Mouse (Mus musculus): ENCODE measurements around the gene Dusp16. TPM values are rescaled to one million over a fixed set of nuclear protein-coding genes. Genes with fewer than 3 reads are reported as not detected.
A peak's percentile ranks its signal among the peaks of the same experiment; 100 is the strongest.

Gene Dusp16
- polyA plus RNA-seq, 1 experiment from 2014 or later = 8.5 TPM

DNA sequence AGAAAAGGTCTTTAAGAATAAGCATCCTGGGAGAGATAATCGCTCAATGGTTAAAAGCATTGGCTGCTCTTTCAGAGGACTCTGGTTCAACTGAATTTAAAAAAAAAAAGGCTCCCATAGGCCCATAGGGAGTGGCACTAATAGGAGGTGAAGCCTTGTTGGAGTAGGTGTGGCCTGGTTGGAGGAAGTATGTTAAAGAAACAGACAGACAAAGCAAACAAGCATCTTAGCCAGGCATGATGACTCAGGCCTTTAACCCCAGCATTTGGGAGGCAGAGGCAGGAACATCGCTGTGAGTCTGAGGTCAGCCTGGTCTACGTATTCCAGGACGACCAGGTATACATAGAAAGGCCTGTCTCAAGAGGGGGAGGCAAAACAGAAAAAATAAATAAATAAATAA, 39.0 kb downstream of the Dusp16 start:
- no peak for ATAC-seq (replicated peaks)
- no peak overlapping the region for H3K9ac ChIP-seq (replicated peaks)
- no peak overlapping the region for H3K4me3 ChIP-seq
- 95% methylated on average over 4 of the region's 4 CpGs for WGBS
- H3K9me3 ChIP-seq = no peaks in the 10 kb centered on the region
- H3K27ac ChIP-seq (replicated peaks) = no peak overlapping the region
- no peaks in the 10 kb centered on the region for H3K4me1 ChIP-seq
- no peaks in the 10 kb centered on the region for H3K36me3 ChIP-seq
- no peak overlapping the region for H3K4me2 ChIP-seq (replicated peaks)
- no peaks in the 10 kb centered on the region for H3K27me3 ChIP-seq

DNA sequence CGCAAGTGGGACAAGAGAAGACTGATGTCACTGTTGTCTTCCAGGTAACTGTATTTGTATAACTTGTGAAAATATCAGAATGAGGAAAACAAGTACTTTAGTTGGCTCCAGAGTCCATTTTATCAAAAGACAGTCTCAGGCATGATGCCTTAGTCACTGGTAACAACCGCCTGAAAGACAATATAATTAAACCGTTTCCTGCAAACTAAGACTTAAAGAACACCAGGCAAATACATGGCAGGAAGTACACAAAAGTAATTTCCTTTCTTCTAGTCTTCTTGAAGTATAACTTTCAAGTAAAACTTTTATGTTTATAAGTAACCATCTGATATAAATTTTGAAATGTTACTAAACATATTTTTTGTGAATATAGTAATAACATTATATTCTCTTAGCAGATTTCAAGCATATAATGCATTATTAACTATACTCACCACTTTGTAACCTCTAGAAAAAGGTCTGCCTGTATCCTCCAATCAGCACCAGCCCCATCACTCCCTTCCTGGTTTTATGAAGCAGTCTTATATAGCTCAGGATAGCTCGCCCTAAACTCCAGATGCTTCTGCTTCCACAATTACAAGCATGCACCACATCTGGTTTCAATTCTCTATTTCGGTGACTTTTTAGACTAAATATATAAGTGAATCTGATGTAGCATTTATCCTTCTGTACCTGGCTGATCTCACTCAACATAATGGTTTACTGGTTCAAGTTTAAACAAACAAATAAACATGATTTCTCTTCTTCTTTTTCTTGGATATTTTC, 40.4 kb downstream of the Dusp16 start:
- Histone ChIP-seq H3K4me1 (no peaks in the 10 kb centered on the region), H3K36me3 (no peaks in the 10 kb centered on the region), H3K4me3 (no peak overlapping the region), H3K4me2 (replicated peaks) (no peak overlapping the region), H3K27ac (replicated peaks) (no peak overlapping the region), H3K9me3 (no peaks in the 10 kb centered on the region), H3K9ac (replicated peaks) (no peak overlapping the region), H3K27me3 (no peaks in the 10 kb centered on the region)
- ATAC-seq (replicated peaks) = no peak
- 92% methylated on average over 5 of the region's 5 CpGs for WGBS

DNA sequence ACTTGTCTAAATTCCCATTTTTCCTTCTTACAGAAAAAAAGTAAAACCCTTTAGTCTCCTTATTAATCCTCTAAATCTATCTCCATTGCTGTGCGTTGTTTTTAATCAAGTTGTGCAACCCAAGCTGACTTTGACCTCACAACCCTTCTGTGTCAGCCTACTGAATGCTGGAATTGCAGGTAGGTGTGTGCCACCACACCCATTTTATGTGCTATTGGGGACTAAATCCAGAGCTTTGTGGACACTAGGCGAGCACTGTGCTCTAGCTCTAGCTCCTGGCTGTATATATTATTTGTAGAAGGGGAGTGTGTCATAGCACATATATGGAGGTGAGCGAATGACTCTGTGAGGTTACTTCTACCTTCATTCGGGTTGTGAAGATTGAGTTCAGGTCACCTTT, 41.3 kb downstream of the Dusp16 start:
- H3K27me3 ChIP-seq = no peaks in the 10 kb centered on the region
- no peak for ATAC-seq (replicated peaks)
- no peaks in the 10 kb centered on the region; the same call in 1 of the 2 replicates for H3K36me3 ChIP-seq
- H3K4me2 ChIP-seq (replicated peaks) = no peak overlapping the region
- H3K4me1 ChIP-seq = no peaks in the 10 kb centered on the region
- no peaks in the 10 kb centered on the region for H3K9me3 ChIP-seq
- WGBS = 95% methylated on average over 4 of the region's 4 CpGs
- no peak overlapping the region for H3K9ac ChIP-seq (replicated peaks)
- H3K4me3 ChIP-seq = no peak overlapping the region
- no peak overlapping the region for H3K27ac ChIP-seq (replicated peaks)

DNA sequence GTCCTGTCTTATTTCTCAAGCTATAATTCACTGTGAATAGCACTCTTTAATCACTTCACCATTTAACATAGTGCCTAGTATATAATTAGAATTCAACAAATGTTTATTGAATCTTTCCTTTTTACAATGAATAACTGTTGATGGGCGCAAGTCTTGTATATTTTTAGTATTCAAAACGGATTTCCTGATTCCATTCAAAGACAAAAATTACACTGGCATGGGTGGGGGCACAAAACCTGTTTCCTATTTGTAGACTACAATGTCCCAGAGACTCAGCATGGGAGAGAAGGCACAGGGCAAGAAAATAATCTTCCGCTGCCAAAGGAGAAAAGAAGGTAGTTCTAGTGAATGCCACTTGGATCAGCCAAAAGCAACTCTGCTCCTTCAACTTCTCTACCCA, 44.3 kb downstream of the Dusp16 start:
- H3K9ac ChIP-seq (replicated peaks) = no peak overlapping the region
- H3K4me2 ChIP-seq (replicated peaks) = no peak overlapping the region
- no peaks in the 10 kb centered on the region for H3K4me1 ChIP-seq
- H3K36me3 ChIP-seq = no peaks in the 10 kb centered on the region; the same call in 1 of the 2 replicates
- H3K27ac ChIP-seq (replicated peaks) = no peak overlapping the region
- ATAC-seq (replicated peaks) = no peak
- 87% methylated on average over 3 of the region's 3 CpGs for WGBS
- H3K27me3 ChIP-seq = no peaks in the 10 kb centered on the region
- no peak overlapping the region for H3K4me3 ChIP-seq
- no peaks in the 10 kb centered on the region for H3K9me3 ChIP-seq

DNA sequence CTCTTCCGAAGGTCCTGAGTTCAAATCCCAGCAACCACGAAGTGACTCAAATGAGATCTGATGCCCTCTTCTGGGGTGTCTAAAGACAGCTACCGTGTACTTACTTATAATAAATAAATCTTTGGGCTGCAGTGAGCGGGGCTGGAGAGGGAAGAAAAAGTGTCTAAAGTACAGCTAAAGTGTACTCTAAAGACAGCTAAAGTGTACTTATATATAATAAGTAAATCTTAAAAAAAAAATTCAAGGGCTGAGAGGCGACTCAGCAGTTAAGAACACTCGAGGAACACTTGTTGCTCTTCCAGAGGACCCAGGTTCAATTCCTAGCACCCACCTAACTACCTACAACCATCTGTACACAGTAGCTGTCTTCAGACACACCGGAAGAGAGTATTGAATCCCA, 46.5 kb downstream of the Dusp16 start:
- no peak for ATAC-seq (replicated peaks)
- H3K27ac ChIP-seq (replicated peaks) = no peak overlapping the region
- H3K9me3 ChIP-seq = no peaks in the 10 kb centered on the region
- no peaks in the 10 kb centered on the region for H3K27me3 ChIP-seq
- 97% methylated on average over 7 of the region's 7 CpGs for WGBS
- no peak overlapping the region for H3K4me2 ChIP-seq (replicated peaks)
- no peaks in the 10 kb centered on the region; the same call in 1 of the 2 replicates for H3K36me3 ChIP-seq
- H3K4me3 ChIP-seq = no peak overlapping the region
- H3K9ac ChIP-seq (replicated peaks) = no peak overlapping the region
- H3K4me1 ChIP-seq = no peaks in the 10 kb centered on the region

DNA sequence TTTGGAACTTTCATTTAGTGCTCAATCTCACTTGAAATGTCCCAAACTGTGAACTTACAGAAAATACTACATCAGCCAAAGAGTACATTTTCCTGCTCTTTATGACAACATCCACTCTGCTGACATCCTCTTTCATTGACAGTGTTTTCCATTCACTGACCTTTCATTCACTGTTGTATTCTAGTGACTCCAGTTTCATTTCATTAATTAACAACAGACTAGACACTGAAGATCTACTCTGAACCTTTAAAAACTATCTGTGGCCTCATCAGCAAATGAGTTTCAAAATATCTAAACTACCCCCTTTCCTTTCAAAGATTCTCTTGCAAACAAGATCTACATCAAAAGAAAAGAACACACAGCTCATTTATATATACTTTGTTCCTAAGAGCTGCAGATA, 48.9 kb downstream of the Dusp16 start:
- ATAC-seq (replicated peaks) = no peak

DNA sequence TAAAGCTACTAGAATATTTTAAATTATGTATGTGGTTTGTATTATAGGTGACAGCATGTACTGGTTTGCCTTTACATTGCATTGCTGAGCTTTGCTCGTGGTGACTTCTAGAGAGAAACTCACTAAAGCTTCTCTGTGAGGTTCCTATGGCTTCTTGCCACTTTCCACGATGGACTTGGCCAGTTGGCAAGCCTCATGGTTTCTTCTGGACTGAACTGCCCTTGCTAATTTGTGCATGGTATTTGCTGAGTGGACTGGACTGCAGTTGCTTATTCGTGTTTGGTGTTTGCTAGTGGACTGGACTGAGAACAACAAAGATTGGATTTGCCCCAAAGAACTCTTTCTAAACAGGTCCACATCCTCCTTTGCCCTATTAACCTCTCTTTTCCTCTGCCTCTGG, 55.6 kb downstream of the Dusp16 start:
- no peaks in the 10 kb centered on the region for H3K27me3 ChIP-seq
- 88% methylated on average over 3 of the region's 3 CpGs for WGBS
- H3K27ac ChIP-seq (replicated peaks) = no peak overlapping the region
- H3K4me3 ChIP-seq = no peak overlapping the region
- ATAC-seq (replicated peaks) = no peak
- no peaks in the 10 kb centered on the region for H3K9me3 ChIP-seq
- peaks cover 4% of the 10 kb centered on the region; the same call in 1 of the 2 replicates for H3K36me3 ChIP-seq
- no peaks in the 10 kb centered on the region for H3K4me1 ChIP-seq
- H3K4me2 ChIP-seq (replicated peaks) = no peak overlapping the region
- H3K9ac ChIP-seq (replicated peaks) = no peak overlapping the region

More for the DNA sequence above, 48.9 kb downstream of the Dusp16 start:
- peaks cover 3% of the 10 kb centered on the region for H3K36me3 ChIP-seq
- H3K4me2 ChIP-seq (replicated peaks) = no peak overlapping the region
- H3K27ac ChIP-seq (replicated peaks) = no peak overlapping the region
- no peaks in the 10 kb centered on the region for H3K27me3 ChIP-seq
- H3K9ac ChIP-seq (replicated peaks) = no peak overlapping the region
- no peaks in the 10 kb centered on the region for H3K9me3 ChIP-seq
- no peak overlapping the region for H3K4me3 ChIP-seq
- no peaks in the 10 kb centered on the region for H3K4me1 ChIP-seq

DNA sequence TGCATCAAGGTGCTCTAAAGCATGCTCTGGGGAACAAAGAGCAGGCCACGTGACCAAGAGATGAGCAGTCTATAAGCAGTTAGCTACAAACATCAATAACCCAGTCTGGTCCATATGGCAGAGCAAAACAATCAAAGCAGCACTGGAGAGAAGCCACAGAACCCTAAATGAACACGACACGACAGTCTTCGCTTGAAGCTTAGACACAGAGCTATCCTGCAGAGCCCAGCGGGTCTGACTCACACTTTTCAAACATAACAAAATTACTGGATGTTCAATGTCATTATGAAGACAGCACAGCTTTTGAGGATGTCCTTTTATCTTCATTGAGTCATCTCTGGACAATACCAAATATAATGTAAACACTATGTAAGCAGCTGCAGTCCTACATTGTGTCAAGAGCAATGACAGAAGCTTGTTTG, 58.6 kb downstream of the Dusp16 start:
- 55% methylated on average over 5 of the region's 5 CpGs for WGBS

DNA sequence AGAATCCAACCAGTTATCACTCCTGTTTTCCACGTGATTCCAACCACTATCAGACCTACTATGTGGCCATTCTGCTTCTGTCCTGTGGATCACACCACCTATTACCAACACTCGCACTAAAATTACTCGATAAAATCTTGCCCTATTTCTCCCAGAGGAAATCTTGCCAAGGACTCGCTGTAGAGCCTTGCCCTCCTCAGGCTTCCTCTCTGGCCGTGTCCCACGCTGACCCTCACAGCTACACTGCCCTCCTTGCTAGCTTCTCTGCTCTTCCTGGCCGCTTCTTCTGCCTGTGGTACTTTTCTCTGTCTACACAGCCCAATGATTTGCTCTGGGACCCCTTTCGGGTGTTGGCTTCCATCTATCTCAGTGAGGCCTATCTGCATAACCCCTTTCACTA, 59.6 kb downstream of the Dusp16 start:
- no peaks in the 10 kb centered on the region for H3K9me3 ChIP-seq
- H3K4me1 ChIP-seq = no peaks in the 10 kb centered on the region
- H3K4me3 ChIP-seq = no peak overlapping the region
- no peak overlapping the region for H3K4me2 ChIP-seq (replicated peaks)
- H3K27ac ChIP-seq (replicated peaks) = no peak overlapping the region
- WGBS = 95% methylated on average over 8 of the region's 8 CpGs
- no peaks in the 10 kb centered on the region for H3K27me3 ChIP-seq
- no peak for ATAC-seq (replicated peaks)
- no peaks in the 10 kb centered on the region; the same call in 1 of the 2 replicates for H3K36me3 ChIP-seq
- no peak overlapping the region for H3K9ac ChIP-seq (replicated peaks)

More for the DNA sequence above, 58.6 kb downstream of the Dusp16 start:
- H3K36me3 ChIP-seq = peaks cover 3% of the 10 kb centered on the region; the same call in 1 of the 2 replicates
- H3K9ac ChIP-seq (replicated peaks) = no peak overlapping the region
- no peak overlapping the region for H3K4me3 ChIP-seq
- no peak overlapping the region for H3K27ac ChIP-seq (replicated peaks)
- no peak overlapping the region for H3K4me2 ChIP-seq (replicated peaks)
- H3K4me1 ChIP-seq = no peaks in the 10 kb centered on the region
- no peaks in the 10 kb centered on the region for H3K27me3 ChIP-seq
- ATAC-seq (replicated peaks) = 0 out of 2 replicates have a peak, but pooled peaks have one; percentile 11
- H3K9me3 ChIP-seq = no peaks in the 10 kb centered on the region

DNA sequence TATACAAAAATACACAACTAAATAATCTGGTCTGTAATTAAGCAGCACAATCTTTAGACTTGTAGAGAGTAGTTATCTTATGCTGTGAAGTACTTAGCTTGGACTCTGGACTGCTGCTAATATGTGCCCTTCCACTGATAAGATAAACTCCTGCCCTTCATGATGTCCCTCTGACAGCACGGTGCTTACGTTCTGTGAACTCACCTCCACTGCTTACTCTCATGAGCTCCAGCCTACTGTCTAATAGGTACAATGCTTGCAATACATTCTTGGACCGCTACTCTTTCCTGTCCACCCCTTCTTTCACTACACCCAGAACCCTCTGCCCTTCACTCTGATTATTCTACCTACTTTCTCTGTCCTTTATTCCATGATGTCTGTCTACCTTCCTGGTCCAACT, 61.4 kb downstream of the Dusp16 start:
- Histone ChIP-seq H3K9me3 (no peaks in the 10 kb centered on the region), H3K27ac (replicated peaks) (no peak overlapping the region), H3K36me3 (no peaks in the 10 kb centered on the region), H3K4me1 (no peaks in the 10 kb centered on the region), H3K27me3 (no peaks in the 10 kb centered on the region), H3K9ac (replicated peaks) (no peak overlapping the region), H3K4me2 (replicated peaks) (no peak overlapping the region), H3K4me3 (no peak overlapping the region)
- WGBS = 91% methylated on average over 3 of the region's 3 CpGs
- ATAC-seq (replicated peaks) = no peak

DNA sequence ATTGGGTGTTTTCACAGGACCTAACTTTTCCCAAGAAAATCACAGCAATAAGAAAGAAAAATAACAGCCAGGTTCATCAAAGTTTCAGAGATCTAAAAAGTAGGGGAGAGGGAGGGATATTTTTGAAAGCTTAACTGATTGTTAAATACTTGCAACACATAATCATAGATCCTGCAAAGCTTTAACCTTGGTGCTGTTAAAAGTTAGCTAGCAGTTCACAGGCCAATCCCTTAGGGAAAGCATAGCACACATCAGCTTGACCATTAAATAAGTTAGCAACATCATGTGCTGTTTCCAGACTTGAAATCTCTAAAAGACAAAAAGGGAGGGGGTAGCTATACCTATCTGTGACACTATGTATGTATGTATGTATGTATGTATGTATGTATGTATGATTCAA, 67.0 kb downstream of the Dusp16 start:
- 0 out of 2 replicates have a peak, but pooled peaks cover 2% of the 10 kb centered on the region for H3K36me3 ChIP-seq
- ATAC-seq (replicated peaks) = no peak
- H3K4me1 ChIP-seq = peaks cover 5% of the 10 kb centered on the region; the same call in 1 of the 2 replicates
- H3K9me3 ChIP-seq = no peaks in the 10 kb centered on the region
- no peak overlapping the region for H3K4me3 ChIP-seq
- H3K4me2 ChIP-seq (replicated peaks) = no peak overlapping the region
- no peak overlapping the region for H3K27ac ChIP-seq (replicated peaks)
- H3K27me3 ChIP-seq = no peaks in the 10 kb centered on the region
- no peak overlapping the region for H3K9ac ChIP-seq (replicated peaks)

DNA sequence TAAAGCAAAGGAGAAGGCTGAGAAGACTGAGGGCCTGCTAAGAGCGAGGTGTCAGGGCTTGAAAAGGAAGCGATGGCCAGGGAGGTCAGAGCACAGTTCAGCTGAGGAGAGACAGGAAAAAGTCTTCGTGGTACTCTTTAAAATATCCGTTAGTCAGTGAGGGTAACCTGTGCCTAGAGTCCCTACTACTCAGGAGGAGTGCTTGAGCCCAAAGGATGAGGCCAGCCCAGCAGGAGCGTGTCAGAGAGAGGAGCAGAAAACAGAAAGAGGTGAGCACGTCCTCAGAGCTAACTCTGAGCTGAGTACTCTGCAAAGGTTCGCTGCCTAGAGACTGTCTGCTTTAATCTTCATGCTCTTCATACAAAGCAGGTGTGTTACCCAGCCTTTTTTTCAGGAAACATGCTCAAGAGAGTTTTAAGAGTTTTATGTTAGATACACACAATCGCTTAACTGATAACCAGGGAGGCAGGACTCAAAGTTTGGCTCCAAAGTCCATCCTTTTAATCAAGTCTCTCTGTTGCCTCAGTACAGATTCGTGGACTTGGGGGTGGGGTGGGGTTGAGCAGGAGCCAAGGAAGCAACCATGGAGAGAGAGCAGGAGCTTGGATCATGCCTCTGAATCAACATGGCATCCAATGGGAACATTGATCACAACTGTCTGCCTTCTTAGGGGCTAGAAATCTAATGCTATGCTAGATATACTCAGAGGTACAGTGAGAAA, 68.4 kb downstream of the Dusp16 start:
- H3K4me2 ChIP-seq (replicated peaks) = no peak overlapping the region
- H3K4me1 ChIP-seq = peaks cover 5% of the 10 kb centered on the region; the same call in 1 of the 2 replicates
- H3K9me3 ChIP-seq = no peaks in the 10 kb centered on the region
- no peaks in the 10 kb centered on the region for H3K27me3 ChIP-seq
- H3K9ac ChIP-seq (replicated peaks) = no peak overlapping the region
- no peak overlapping the region for H3K4me3 ChIP-seq
- 0 out of 2 replicates have a peak, but pooled peaks cover 7% of the 10 kb centered on the region for H3K36me3 ChIP-seq
- WGBS = 92% methylated on average over 9 of the region's 9 CpGs
- H3K27ac ChIP-seq (replicated peaks) = no peak overlapping the region
- ATAC-seq (replicated peaks) = no peak

Data from forebrain, embryonic 15.5 days (tissue).